Mouse (Mus musculus) lung, embryonic 15.5 days (tissue): Measurements from ENCODE around the gene Ptgis. TPM values are rescaled to one million over a fixed set of nuclear protein-coding genes. Genes with fewer than 3 reads are reported as not detected.

Experiments used
- ATAC-seq: fragments of 200-750 bp; cut with Nextera tagmentation; 2 replicates; pipeline ENCODE4 v1.8.0; 2017; ENCODE audit warnings: moderate number of reproducible peaks, borderline replicate concordance; ENCODE audit not compliant: low FRiP score, low TSS enrichment; ENCODE audit errors: extremely low read depth
- H3K27ac ChIP-seq: fragments of 300-500 bp; sonication (generic); 2 replicates; pipeline ENCODE4 v1.5.1; 2015; ENCODE audit warnings: moderate library complexity, mild to moderate bottlenecking, inconsistent platforms
- H3K27me3 ChIP-seq: fragments of 300-500 bp; sonication (generic); 2 replicates; pipeline ENCODE4 v1.6.1; 2015; ENCODE audit warnings: inconsistent platforms
- H3K36me3 ChIP-seq: fragments of 300-500 bp; sonication (generic); 2 replicates; pipeline ENCODE4 v1.6.1; 2015; ENCODE audit warnings: inconsistent platforms
- H3K4me1 ChIP-seq: fragments of 300-500 bp; sonication (generic); 2 replicates; pipeline ENCODE4 v1.6.1; 2015; ENCODE audit warnings: inconsistent platforms
- H3K4me2 ChIP-seq: fragments of 300-500 bp; sonication (generic); 2 replicates; pipeline ENCODE4 v1.6.1; 2015; ENCODE audit warnings: inconsistent platforms, mild to moderate bottlenecking, moderate library complexity
- H3K4me3 ChIP-seq: fragments of 300-500 bp; sonication (generic); 2 replicates; pipeline ENCODE4 v1.5.1; 2015; ENCODE audit warnings: mild to moderate bottlenecking, inconsistent platforms
- H3K9ac ChIP-seq: fragments of 300-500 bp; sonication (generic); 2 replicates; pipeline ENCODE4 v1.6.1; 2015; ENCODE audit warnings: inconsistent platforms
- H3K9me3 ChIP-seq: fragments of 300-500 bp; sonication (generic); 2 replicates; pipeline ENCODE4 v1.6.1; 2016; ENCODE audit warnings: inconsistent platforms
- WGBS: fragments of 180-500 bp; shearing (Covaris S2); methylation state at CpG from one replicate; pipeline ENCODE4 v1.1.7; 2015; 5-methylcytosine and 5-hydroxymethylcytosine counted together
- polyA plus RNA-seq: library from polyadenylated mRNA; unstranded; fragments of >200 nt; fragmentation: Nextera tagmentation; extraction: Ambion mirVana; gene quantifications from 2 replicates; pipeline ENCODE4 v1.2.1, GENCODE M21; 2015

Ptgis gene
- 14.5 and 15.7 TPM in 2 replicates for polyA plus RNA-seq

DNA sequence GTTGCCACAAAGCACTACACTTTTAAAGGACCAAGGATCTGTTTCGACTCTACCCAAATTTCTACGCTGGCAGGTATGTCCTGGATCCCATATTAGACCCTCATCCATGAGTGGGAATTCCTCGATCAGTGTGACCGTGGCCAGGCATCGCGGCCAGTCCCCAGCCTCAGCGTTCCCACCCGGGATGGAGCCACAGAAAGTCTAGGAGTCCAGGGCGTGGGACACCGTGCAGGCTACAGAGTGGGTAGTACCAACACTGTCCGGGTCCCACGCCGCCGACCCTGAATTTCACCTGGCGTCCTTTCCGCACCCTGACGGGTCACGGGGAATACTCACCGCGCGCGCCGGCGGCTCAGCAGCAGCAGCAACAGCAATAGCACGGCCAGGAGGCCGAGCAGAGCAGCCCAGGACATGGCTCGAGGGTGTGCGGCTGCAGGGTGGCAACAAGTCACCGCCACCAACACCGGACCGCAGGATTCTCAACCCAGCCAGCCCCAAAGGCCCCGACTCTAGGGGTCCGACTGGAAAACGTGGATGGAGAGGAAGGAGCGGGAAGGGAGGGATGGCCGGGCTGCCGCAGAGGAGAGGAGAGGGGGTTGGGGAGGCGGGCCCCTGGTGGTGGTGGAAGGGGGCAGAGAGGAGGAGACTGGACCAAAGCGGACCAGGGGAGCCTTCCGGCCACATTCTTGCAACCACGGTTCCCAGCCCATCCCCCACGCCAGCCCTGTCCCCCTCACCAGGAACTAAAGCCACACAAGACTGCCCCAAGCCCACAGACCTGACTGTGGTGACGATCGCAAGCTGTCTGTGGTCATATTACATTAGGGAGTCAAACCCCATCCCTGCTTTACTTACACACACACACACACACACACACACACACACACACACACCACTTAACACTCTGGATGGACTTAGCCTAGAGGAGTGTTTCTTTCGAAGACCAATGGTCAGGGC lies at the start of gene Ptgis:
Gene Ptgis, minus strand, starts transcription at position 597 of the 957 bp plus-strand sequence.
- H3K27ac ChIP-seq: no peak within 1 kb of the TSS
- WGBS: 1% methylated on average over 40 of the region's 45 CpGs

DNA sequence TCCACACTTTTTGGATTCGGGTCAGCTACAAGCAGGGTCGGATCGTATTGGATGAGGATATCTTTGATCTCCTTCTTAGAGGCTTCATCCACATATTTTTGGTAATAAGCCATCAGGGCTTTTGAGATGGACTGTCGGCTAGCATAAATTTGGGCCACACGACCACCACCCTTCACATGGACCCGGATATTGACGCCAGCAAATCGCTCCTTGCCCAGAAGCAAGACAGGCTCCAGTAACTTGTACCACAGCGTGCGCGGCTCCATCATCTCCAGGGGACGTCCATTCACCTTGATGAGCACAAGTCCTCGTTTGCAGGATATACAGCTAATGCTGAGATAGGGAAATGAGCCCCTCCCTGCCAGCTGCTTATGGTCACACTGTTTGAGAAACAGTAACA lies 41.1 kb upstream of the Ptgis start:
- Histone ChIP-seq H3K4me3 (no peak overlapping the region), H3K27me3 (no peaks in the 10 kb centered on the region), H3K4me1 (peaks cover 3% of the 10 kb centered on the region; the same call in 1 of the 2 replicates), H3K36me3 (no peaks in the 10 kb centered on the region), H3K4me2 (no peak overlapping the region), H3K27ac (no peak overlapping the region), H3K9me3 (no peaks in the 10 kb centered on the region), H3K9ac (no peak overlapping the region)
- 92% methylated on average over 13 of the region's 13 CpGs for WGBS
- no peak for ATAC-seq

More for the DNA sequence above, at the start of gene Ptgis:
- ATAC-seq: peak; percentile 70
- Histone ChIP-seq H3K9me3 (no peaks in the 10 kb centered on the region), H3K4me2 (peak within 1 kb of the TSS; percentile 90), H3K4me3 (peak within 1 kb of the TSS; percentile 52), H3K9ac (peak within 1 kb of the TSS; percentile 61), H3K36me3 (no peaks in the 10 kb centered on the region), H3K27me3 (peaks cover 4% of the 10 kb centered on the region; the same call in 1 of the 2 replicates), H3K4me1 (peaks cover 22% of the 10 kb centered on the region)

DNA sequence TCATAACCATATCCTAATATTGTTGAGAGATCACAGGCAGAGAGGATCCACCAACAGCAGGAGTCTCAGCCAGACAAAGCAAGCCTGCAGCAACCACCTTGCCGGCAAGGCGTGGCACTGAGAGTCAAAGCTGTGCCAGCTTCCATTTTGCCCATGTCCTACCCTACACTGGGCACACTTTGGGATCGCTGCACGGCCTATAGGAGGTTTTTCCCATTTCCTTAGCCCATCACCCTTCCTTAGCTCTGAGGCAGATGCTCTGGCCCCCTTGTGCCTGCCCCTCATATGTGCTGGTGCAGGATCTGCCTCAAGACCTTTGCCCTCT lies 40.5 kb upstream of the Ptgis start:
- H3K4me2 ChIP-seq: no peak overlapping the region
- no peak overlapping the region for H3K4me3 ChIP-seq
- H3K27ac ChIP-seq: no peak overlapping the region
- 78% methylated on average over 4 of the region's 4 CpGs for WGBS
- H3K27me3 ChIP-seq: no peaks in the 10 kb centered on the region
- no peak overlapping the region for H3K9ac ChIP-seq
- 0 out of 2 replicates have a peak, but pooled peaks have one; percentile 46 for ATAC-seq
- no peaks in the 10 kb centered on the region for H3K36me3 ChIP-seq
- peaks cover 3% of the 10 kb centered on the region; the same call in 1 of the 2 replicates for H3K4me1 ChIP-seq
- no peaks in the 10 kb centered on the region for H3K9me3 ChIP-seq

DNA sequence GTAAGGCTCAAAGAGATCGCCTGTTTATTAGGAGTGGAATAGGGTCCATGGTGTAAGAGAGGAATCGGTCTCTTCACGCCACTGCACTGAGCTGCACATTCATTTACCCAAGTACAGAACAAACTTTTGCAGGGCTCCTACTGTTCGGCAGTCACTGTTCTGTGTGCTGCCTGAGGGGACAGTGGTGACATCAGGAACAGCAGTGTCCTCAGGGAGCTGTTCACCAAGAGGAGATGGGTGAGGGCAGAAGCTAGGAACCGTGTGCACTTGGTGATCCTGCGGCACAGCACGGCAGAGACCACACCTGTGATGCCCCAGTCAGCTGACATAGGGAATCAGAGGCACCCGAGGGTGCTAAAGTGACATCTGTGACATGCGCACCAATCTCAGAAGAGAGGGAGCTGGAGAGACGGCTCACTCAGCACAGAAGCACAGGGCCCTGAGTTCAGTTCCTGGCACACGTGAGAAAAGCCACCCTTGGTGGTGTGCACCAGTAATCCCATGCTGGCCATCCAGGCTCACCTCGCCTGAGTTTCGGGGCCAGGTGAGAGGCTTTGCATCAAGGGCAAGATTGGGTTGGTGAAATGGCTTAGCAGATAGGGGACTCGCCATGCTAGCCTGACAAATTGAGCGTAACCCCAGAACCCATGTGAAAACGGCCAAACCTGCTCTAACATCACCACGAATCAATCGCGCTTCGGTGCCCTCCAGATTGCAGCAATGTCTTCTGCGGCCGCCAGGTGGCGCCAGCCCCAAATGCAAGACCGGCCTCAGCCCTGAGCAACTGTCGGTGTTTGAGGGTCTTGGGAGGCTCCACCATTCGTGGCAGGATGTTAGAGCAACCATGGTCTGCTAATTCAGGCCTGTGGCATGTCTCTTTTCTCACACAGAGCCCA lies 39.9 kb upstream of the Ptgis start:
- ATAC-seq: peak; percentile 39; the same call in 1 of the 2 replicates
- Histone ChIP-seq H3K36me3 (no peaks in the 10 kb centered on the region), H3K4me3 (no peak overlapping the region), H3K9me3 (no peaks in the 10 kb centered on the region), H3K9ac (no peak overlapping the region), H3K4me2 (no peak overlapping the region), H3K4me1 (peaks cover 3% of the 10 kb centered on the region; the same call in 1 of the 2 replicates), H3K27me3 (no peaks in the 10 kb centered on the region), H3K27ac (no peak overlapping the region)
- WGBS: 40% methylated on average over 26 of the region's 26 CpGs

DNA sequence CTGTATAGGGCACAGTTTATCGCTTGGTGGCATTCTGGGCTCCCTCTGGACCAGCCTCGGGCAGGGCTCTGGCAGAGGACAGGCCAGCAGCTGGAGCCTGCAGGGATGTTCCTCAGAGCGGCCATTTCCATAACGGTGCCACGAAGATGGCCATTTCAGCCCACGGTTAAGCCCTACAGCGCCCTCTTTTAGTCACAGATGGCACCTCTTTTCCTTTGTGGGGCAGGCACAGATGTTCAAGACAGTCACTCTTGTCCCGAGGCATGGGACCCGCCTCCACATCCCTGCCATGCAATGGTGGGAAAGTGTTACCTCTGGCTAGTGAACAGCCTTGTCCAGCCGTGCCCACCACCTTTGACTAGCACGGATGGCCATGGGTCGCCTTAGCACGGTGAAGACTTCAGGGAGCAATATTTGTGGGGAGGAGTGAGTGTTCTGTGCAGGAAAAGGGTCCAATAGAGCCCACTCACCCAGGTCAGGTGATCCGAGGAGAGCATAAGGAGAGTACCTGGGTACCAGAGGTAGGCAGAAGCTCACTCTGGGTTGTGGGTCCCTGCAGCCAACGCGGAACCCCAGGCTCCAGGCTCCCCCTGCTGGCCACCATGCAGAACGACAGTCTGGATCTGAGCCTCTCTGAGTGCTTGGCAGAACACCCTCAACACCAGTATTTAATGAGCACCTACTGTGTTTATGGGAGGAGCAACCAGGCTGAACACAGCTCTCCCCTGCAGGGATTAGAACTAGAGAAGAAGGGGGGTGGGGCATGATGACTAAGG lies 38.5 kb upstream of the Ptgis start:
- ATAC-seq: peak; percentile 44; the same call in 1 of the 2 replicates
- peaks cover 3% of the 10 kb centered on the region; the same call in 1 of the 2 replicates for H3K4me1 ChIP-seq
- H3K4me3 ChIP-seq: no peak overlapping the region
- H3K36me3 ChIP-seq: no peaks in the 10 kb centered on the region
- no peaks in the 10 kb centered on the region for H3K9me3 ChIP-seq
- no peak overlapping the region for H3K4me2 ChIP-seq
- 50% methylated on average over 17 of the region's 17 CpGs for WGBS
- H3K9ac ChIP-seq: no peak overlapping the region
- H3K27me3 ChIP-seq: no peaks in the 10 kb centered on the region
- no peak overlapping the region for H3K27ac ChIP-seq

DNA sequence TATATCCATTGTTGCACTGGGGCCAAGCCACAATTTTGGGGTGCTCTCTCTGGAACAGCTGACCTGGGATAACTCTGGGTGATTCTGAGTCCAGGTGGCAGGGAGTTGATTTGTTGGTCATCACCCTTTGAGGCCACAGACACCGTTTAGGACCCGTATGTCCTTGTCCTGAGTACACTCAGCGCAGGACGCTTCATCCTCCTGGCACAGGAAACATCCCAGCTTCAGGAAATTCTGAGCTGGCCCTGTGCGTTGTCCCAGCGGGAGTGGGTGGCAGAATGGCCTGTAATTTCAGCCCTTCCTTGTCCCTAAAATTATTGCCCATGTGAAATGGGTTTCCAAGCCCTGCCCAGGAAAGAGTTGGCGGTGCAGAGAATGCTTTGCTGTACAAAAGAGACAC lies 37.6 kb upstream of the Ptgis start:
- H3K4me2 ChIP-seq: no peak overlapping the region
- H3K36me3 ChIP-seq: no peaks in the 10 kb centered on the region
- peaks cover 3% of the 10 kb centered on the region; the same call in 1 of the 2 replicates for H3K4me1 ChIP-seq
- H3K9ac ChIP-seq: no peak overlapping the region
- 79% methylated on average over 7 of the region's 7 CpGs for WGBS
- no peak overlapping the region for H3K4me3 ChIP-seq
- ATAC-seq: no peak
- H3K27ac ChIP-seq: no peak overlapping the region
- H3K9me3 ChIP-seq: no peaks in the 10 kb centered on the region
- no peaks in the 10 kb centered on the region for H3K27me3 ChIP-seq

GRCm38 (mm10) chr2:167277026-167277425 lies 36.6 kb upstream of the Ptgis start:
- H3K27me3 ChIP-seq: no peaks in the 10 kb centered on the region
- no peak overlapping the region for H3K4me2 ChIP-seq
- H3K4me3 ChIP-seq: no peak overlapping the region
- H3K4me1 ChIP-seq: peaks cover 3% of the 10 kb centered on the region; the same call in 1 of the 2 replicates
- H3K27ac ChIP-seq: no peak overlapping the region
- H3K9me3 ChIP-seq: no peaks in the 10 kb centered on the region
- no peaks in the 10 kb centered on the region for H3K36me3 ChIP-seq
- no peak for ATAC-seq
- WGBS: 63% methylated on average over 13 of the region's 13 CpGs
- H3K9ac ChIP-seq: no peak overlapping the region

DNA sequence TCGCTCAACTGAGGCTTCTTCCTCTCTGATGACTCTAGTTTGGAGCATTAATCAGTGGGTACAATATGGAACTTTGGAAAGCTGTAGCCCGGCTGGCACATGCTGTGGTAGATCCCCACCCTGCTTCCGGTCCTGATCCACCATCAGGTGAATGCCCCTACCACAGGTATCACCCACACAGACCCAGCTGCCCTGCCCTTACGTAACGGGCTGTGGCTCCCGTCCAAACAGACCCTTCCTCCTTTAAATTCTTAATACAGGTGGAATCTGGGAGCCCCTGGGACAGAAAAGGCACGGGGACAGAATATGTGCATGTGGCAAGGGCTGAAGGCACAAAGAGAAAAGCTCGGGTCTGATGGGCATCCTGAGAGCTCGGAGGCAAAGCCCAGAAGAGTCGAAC lies 35.5 kb upstream of the Ptgis start:
- WGBS: 86% methylated on average over 10 of the region's 10 CpGs

GRCm38 (mm10) chr2:167274713-167275465 lies 34.5 kb upstream of the Ptgis start:
- no peak overlapping the region for H3K27ac ChIP-seq
- H3K4me2 ChIP-seq: no peak overlapping the region
- H3K36me3 ChIP-seq: no peaks in the 10 kb centered on the region
- 52% methylated on average over 10 of the region's 10 CpGs for WGBS
- H3K27me3 ChIP-seq: no peaks in the 10 kb centered on the region
- no peak overlapping the region for H3K9ac ChIP-seq
- H3K4me3 ChIP-seq: no peak overlapping the region
- no peak for ATAC-seq
- no peaks in the 10 kb centered on the region for H3K4me1 ChIP-seq
- H3K9me3 ChIP-seq: no peaks in the 10 kb centered on the region

More for the DNA sequence above, 35.5 kb upstream of the Ptgis start:
- H3K4me3 ChIP-seq: no peak overlapping the region
- H3K36me3 ChIP-seq: no peaks in the 10 kb centered on the region
- H3K9me3 ChIP-seq: no peaks in the 10 kb centered on the region
- H3K4me2 ChIP-seq: no peak overlapping the region
- no peak overlapping the region for H3K27ac ChIP-seq
- peaks cover 2% of the 10 kb centered on the region; the same call in 1 of the 2 replicates for H3K4me1 ChIP-seq
- no peak overlapping the region for H3K9ac ChIP-seq
- no peak for ATAC-seq
- H3K27me3 ChIP-seq: no peaks in the 10 kb centered on the region

DNA sequence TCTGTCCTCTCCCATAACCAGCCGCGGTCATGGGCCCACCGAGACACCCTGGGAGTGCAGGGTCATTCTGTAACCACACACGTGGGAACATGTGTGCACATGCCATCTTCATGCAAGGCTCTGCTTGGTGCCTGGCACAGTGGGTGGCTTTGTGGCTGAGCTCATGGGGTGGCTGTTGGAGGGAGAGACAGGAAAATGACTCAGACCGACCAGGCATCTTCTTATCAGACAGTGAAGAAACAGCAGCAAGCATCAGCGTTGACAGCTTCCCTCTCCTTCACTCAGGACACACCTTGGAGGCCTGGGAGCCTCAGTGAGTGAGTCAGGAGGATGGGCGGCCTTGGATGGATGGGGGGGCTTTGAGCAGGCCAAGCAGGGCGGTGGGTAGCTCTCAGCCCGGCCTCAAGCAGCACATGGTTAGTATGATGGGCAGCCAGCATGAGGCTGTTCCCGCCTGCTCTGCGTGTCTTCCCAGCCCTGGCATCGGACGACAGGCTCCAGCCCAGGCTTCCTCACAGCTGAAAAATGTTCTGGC lies 32.9 kb upstream of the Ptgis start:
- Histone ChIP-seq H3K4me3 (no peak overlapping the region), H3K4me1 (no peaks in the 10 kb centered on the region), H3K27me3 (no peaks in the 10 kb centered on the region), H3K36me3 (no peaks in the 10 kb centered on the region), H3K9ac (no peak overlapping the region), H3K4me2 (no peak overlapping the region), H3K27ac (no peak overlapping the region), H3K9me3 (no peaks in the 10 kb centered on the region)
- ATAC-seq: no peak
- 72% methylated on average over 13 of the region's 13 CpGs for WGBS
